Mouse (Mus musculus): ENCODE data around the gene Pde1c.

GRCm38 (mm10) chr6:56025533-56025932, 543.4 kb downstream of the Pde1c start:
- no peak for TF ChIP-seq POLR2A (IDR thresholded peaks at IDR 0.05; ENCODE audit: low read depth, low read length)
- TF ChIP-seq CTCF (IDR thresholded peaks at IDR 0.05; ENCODE audit: borderline replicate concordance, insufficient read depth, low read length), result no peak

Measured in embryonic fibroblast, embryonic 13.5 days (primary cell).